Mouse (Mus musculus) forebrain, embryonic 15.5 days (tissue): ENCODE results near the gene Mmadhc. TPM values are rescaled to one million over a fixed set of nuclear protein-coding genes. Genes with fewer than 3 reads are reported as not detected.

Experiments used
- ATAC-seq: fragments of 200-750 bp; cut with Nextera tagmentation; replicated peaks from 2 replicates; pipeline ENCODE4 v1.8.0; 2017; ENCODE audit warnings: mild to moderate bottlenecking, moderate TSS enrichment, moderate library complexity
- H3K27ac ChIP-seq: fragments of 300-500 bp; sonication (generic); replicated peaks from 2 replicates; pipeline ENCODE4 v1.5.1; 2015; ENCODE audit warnings: mild to moderate bottlenecking, inconsistent platforms
- H3K27me3 ChIP-seq: fragments of 300-500 bp; sonication (generic); 2 replicates; pipeline ENCODE4 v1.6.1; 2015; ENCODE audit warnings: inconsistent platforms
- H3K36me3 ChIP-seq: fragments of 300-500 bp; sonication (generic); 2 replicates; pipeline ENCODE4 v1.6.1; 2015; ENCODE audit warnings: mild to moderate bottlenecking, inconsistent platforms
- H3K4me1 ChIP-seq: fragments of 300-500 bp; sonication (generic); 2 replicates; pipeline ENCODE4 v1.6.1; 2015; ENCODE audit warnings: inconsistent platforms
- H3K4me2 ChIP-seq: fragments of 300-500 bp; sonication (generic); replicated peaks from 2 replicates; pipeline ENCODE4 v1.6.1; 2015; ENCODE audit warnings: mild to moderate bottlenecking, inconsistent platforms
- H3K4me3 ChIP-seq: fragments of 300-500 bp; sonication (generic); 2 replicates; pipeline ENCODE4 v1.5.1; 2015; ENCODE audit warnings: mild to moderate bottlenecking, inconsistent platforms
- H3K9ac ChIP-seq: fragments of 300-500 bp; sonication (generic); replicated peaks from 2 replicates; pipeline ENCODE4 v1.6.1; 2015; ENCODE audit warnings: mild to moderate bottlenecking, inconsistent platforms
- H3K9me3 ChIP-seq: fragments of 300-500 bp; sonication (generic); 2 replicates; pipeline ENCODE4 v1.6.1; 2016; ENCODE audit warnings: inconsistent platforms
- WGBS: fragments of 180-500 bp; shearing (Covaris S2); methylation state at CpG from one replicate; pipeline ENCODE4 v1.1.7; 2015; ENCODE audit warnings: mixed read lengths; 5-methylcytosine and 5-hydroxymethylcytosine counted together
- polyA plus RNA-seq: library from polyadenylated mRNA; unstranded; fragments of >200 nt; fragmentation: Nextera tagmentation; extraction: Ambion mirVana; gene quantifications from 2 replicates; pipeline ENCODE4 v1.2.1, GENCODE M21; 2015

The Mmadhc gene
- polyA plus RNA-seq, 1 experiment from 2014 or later = 164 TPM

DNA sequence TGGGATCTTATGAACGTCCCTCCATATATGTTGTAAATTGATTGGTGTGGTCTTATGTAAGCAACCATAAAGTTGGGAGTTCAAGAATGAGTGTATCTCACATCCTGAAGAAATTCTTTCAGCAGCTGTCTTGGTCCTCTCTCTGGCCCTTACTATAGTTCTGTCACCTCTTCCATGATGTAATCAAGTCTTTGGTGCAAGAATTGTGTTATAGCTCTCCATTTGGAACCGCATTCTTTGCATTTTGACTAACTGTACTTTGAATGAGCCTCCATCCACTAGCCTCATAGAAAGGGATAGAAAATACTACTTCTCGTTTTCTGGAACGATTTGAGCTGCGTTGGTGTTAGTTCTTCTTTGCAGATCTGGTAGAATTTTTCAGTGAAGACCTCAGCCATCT lies 41.6 kb downstream of the Mmadhc start:
- 90% methylated on average over 5 of the region's 5 CpGs for WGBS
- H3K27ac ChIP-seq = no peak overlapping the region
- H3K9ac ChIP-seq = no peak overlapping the region
- no peak overlapping the region for H3K4me3 ChIP-seq
- H3K27me3 ChIP-seq = no peaks in the 10 kb centered on the region
- H3K4me1 ChIP-seq = no peaks in the 10 kb centered on the region
- no peaks in the 10 kb centered on the region for H3K36me3 ChIP-seq
- H3K4me2 ChIP-seq = no peak overlapping the region
- H3K9me3 ChIP-seq = no peaks in the 10 kb centered on the region
- no peak for ATAC-seq

GRCm38 (mm10) chr2:50248551-50248950 lies 48.0 kb downstream of the Mmadhc start:
- Histone ChIP-seq H3K9ac (no peak overlapping the region), H3K36me3 (no peaks in the 10 kb centered on the region), H3K4me2 (no peak overlapping the region), H3K27me3 (no peaks in the 10 kb centered on the region), H3K9me3 (no peaks in the 10 kb centered on the region), H3K4me3 (no peak overlapping the region), H3K4me1 (no peaks in the 10 kb centered on the region), H3K27ac (no peak overlapping the region)
- ATAC-seq = no peak
- WGBS = 59% methylated on average over 3 of the region's 3 CpGs

DNA sequence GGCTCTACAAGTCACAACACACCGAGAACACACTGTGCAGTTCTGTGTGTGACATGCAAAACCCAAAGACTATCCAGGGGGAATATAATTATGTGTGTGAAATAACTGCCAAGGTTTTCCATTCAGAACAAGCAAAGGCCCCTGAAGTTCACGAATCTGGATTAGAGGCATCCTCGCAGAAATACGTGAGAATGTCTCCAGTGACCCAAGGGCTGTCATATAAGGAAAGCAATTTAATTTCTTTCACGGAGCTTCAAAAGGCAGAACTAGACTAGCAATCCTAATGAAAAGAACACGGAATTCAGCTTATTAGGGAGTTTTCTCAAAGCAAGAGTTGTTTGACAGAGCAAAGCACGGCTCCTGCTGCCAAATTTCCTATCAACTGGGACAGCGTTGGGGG lies 63.1 kb downstream of the Mmadhc start:
- Histone ChIP-seq H3K4me1 (0 out of 2 replicates have a peak, but pooled peaks cover 5% of the 10 kb centered on the region), H3K36me3 (no peaks in the 10 kb centered on the region), H3K27ac (no peak overlapping the region), H3K9me3 (no peaks in the 10 kb centered on the region), H3K4me2 (no peak overlapping the region), H3K27me3 (no peaks in the 10 kb centered on the region), H3K4me3 (no peak overlapping the region), H3K9ac (no peak overlapping the region)
- WGBS = 19% methylated on average over 8 of the region's 8 CpGs
- no peak for ATAC-seq

Other genes with a start within 250 kb of the Mmadhc start
- 12.7 and 14.6 TPM in 2 replicates for gene Lypd6, start 230.4 kb downstream of the Mmadhc start, polyA plus RNA-seq